Mouse (Mus musculus) C2C12 (cell line): ENCODE measurements around the gene Scn4a. TPM values are rescaled to one million over a fixed set of nuclear protein-coding genes. Genes with fewer than 3 reads are reported as not detected.

ENCODE experiments used
- H3K27me3 ChIP-seq: one replicate; pipeline ENCODE4 v1.6.1; 2011; ENCODE audit not compliant: control insufficient read depth, insufficient read depth, insufficient read length
- H3K36me3 ChIP-seq: one replicate; pipeline ENCODE4 v1.6.1; 2011; ENCODE audit not compliant: control insufficient read depth, insufficient read depth
- H3K4me3 ChIP-seq: one replicate; pipeline ENCODE4 v1.5.1; 2011; ENCODE audit warnings: mild to moderate bottlenecking, control low read depth; ENCODE audit not compliant: poor library complexity, insufficient read depth, severe bottlenecking
- H3K79me2 ChIP-seq: one replicate; pipeline ENCODE4 v1.6.1; 2011; ENCODE audit not compliant: control insufficient read depth, insufficient read depth
- H3K79me3 ChIP-seq: one replicate; pipeline ENCODE4 v1.6.1; 2011; ENCODE audit warnings: low read depth, control low read depth
- H3ac ChIP-seq: one replicate; pipeline ENCODE3; 2011; ENCODE audit warnings: low read depth; ENCODE audit not compliant: control insufficient read depth, insufficient read length
- CEBPB ChIP-seq: IDR thresholded peaks from one replicate; pipeline ENCODE4 v1.6.1; 2011; ENCODE audit warnings: low read depth, mild to moderate bottlenecking, control low read depth, moderate library complexity
- CTCF ChIP-seq: IDR thresholded peaks from one replicate; pipeline ENCODE4 v1.5.1; 2011; ENCODE audit not compliant: control insufficient read depth, insufficient read depth, insufficient read length
- FOSL1 ChIP-seq: IDR thresholded peaks from one replicate; pipeline ENCODE4 v1.8.0; 2011; ENCODE audit warnings: mild to moderate bottlenecking, low read length; ENCODE audit not compliant: poor library complexity, insufficient read depth, severe bottlenecking
- MAX ChIP-seq: IDR thresholded peaks from one replicate; pipeline ENCODE4 v1.6.1; 2011; ENCODE audit warnings: mild to moderate bottlenecking, control low read depth
- MYOD1 ChIP-seq: IDR thresholded peaks from one replicate; pipeline ENCODE4 v1.6.1; 2011; ENCODE audit warnings: low read depth; ENCODE audit not compliant: control insufficient read depth, insufficient read length
- MYOG ChIP-seq: IDR thresholded peaks from one replicate; pipeline ENCODE4 v1.6.1; 2011; ENCODE audit not compliant: control insufficient read depth, insufficient read length; ENCODE audit errors: extremely low read depth
- USF1 ChIP-seq: IDR thresholded peaks from one replicate; pipeline ENCODE4 v1.6.1; 2011; ENCODE audit warnings: low read depth, mild to moderate bottlenecking, control low read depth, moderate library complexity
- polyA plus RNA-seq: library from polyadenylated mRNA; unstranded; fragments of >200 nt; fragmentation: generic; extraction: Trizol; gene quantifications from one replicate; pipeline ENCODE4 v1.2.1, GENCODE M21; 2012; ENCODE audit warnings: missing spikeins

The Scn4a gene
- polyA plus RNA-seq, 1 experiment = 0.02 TPM

GRCm38 (mm10) chr11:106332458-106332857 is 20.6 kb downstream of the Scn4a start:
- H3ac ChIP-seq = no peak overlapping the region
- H3K4me3 ChIP-seq = no peak overlapping the region
- no peaks in the 10 kb centered on the region for H3K27me3 ChIP-seq
- no peaks in the 10 kb centered on the region for H3K79me3 ChIP-seq
- H3K79me2 ChIP-seq = no peaks in the 10 kb centered on the region
- H3K36me3 ChIP-seq = no peaks in the 10 kb centered on the region
- TF ChIP-seq MAX (no peak), CTCF (no peak), USF1 (no peak), CEBPB (no peak), MYOG (no peak), MYOD1 (no peak), FOSL1 (no peak)

- TF ChIP-seq MYOD1 (no peak), FOSL1 (no peak), MYOG (no peak), USF1 (no peak), MAX (no peak), CTCF (no peak), CEBPB (no peak)
- Histone ChIP-seq H3K27me3 (peaks cover 4% of the 10 kb centered on the region), H3K79me2 (no peaks in the 10 kb centered on the region), H3K4me3 (no peak overlapping the region), H3K36me3 (no peaks in the 10 kb centered on the region), H3K79me3 (no peaks in the 10 kb centered on the region), H3ac (no peak overlapping the region)
Observed at GRCm38 (mm10) chr11:106329682-106330081, 23.4 kb downstream of the Scn4a start.

GRCm38 (mm10) chr11:106329128-106329527 is 24.0 kb downstream of the Scn4a start:
- H3K4me3 ChIP-seq = no peak overlapping the region
- no peaks in the 10 kb centered on the region for H3K79me3 ChIP-seq
- H3K36me3 ChIP-seq = no peaks in the 10 kb centered on the region
- peaks cover 7% of the 10 kb centered on the region for H3K27me3 ChIP-seq
- H3ac ChIP-seq = no peak overlapping the region
- TF ChIP-seq MAX (no peak), USF1 (no peak), FOSL1 (no peak), MYOD1 (no peak), CEBPB (no peak), CTCF (no peak), MYOG (no peak)
- no peaks in the 10 kb centered on the region for H3K79me2 ChIP-seq

GRCm38 (mm10) chr11:106328521-106328920 is 24.6 kb downstream of the Scn4a start:
- Histone ChIP-seq H3K36me3 (no peaks in the 10 kb centered on the region), H3K27me3 (peaks cover 11% of the 10 kb centered on the region), H3ac (no peak overlapping the region), H3K79me2 (no peaks in the 10 kb centered on the region), H3K79me3 (no peaks in the 10 kb centered on the region), H3K4me3 (no peak overlapping the region)
- TF ChIP-seq FOSL1 (no peak), CEBPB (no peak), MYOD1 (no peak), CTCF (no peak), USF1 (no peak), MYOG (no peak), MAX (no peak)

- Histone ChIP-seq H3K79me3 (no peaks in the 10 kb centered on the region), H3K27me3 (peaks cover 23% of the 10 kb centered on the region)
Observed at GRCm38 (mm10) chr11:106326475-106326874, 26.6 kb downstream of the Scn4a start.

GRCm38 (mm10) chr11:106325566-106326206 is 27.4 kb downstream of the Scn4a start:
- H3K79me3 ChIP-seq = no peaks in the 10 kb centered on the region
- TF ChIP-seq MAX (no peak), CTCF (no peak), MYOD1 (no peak), USF1 (no peak), MYOG (no peak), FOSL1 (no peak)
- no peaks in the 10 kb centered on the region for H3K79me2 ChIP-seq
- no peak overlapping the region for H3ac ChIP-seq
- H3K27me3 ChIP-seq = peaks cover 29% of the 10 kb centered on the region
- no peak overlapping the region for H3K4me3 ChIP-seq
- H3K36me3 ChIP-seq = no peaks in the 10 kb centered on the region

More at GRCm38 (mm10) chr11:106326475-106326874, 26.6 kb downstream of the Scn4a start:
- H3K79me2 ChIP-seq = no peaks in the 10 kb centered on the region
- no peaks in the 10 kb centered on the region for H3K36me3 ChIP-seq
- TF ChIP-seq MAX (no peak), MYOD1 (no peak), FOSL1 (no peak), CEBPB (no peak), MYOG (no peak)
- H3K4me3 ChIP-seq = no peak overlapping the region
- H3ac ChIP-seq = no peak overlapping the region
